Mouse (Mus musculus): ENCODE data around the gene Gm10273.

The Gm10273 gene

DNA sequence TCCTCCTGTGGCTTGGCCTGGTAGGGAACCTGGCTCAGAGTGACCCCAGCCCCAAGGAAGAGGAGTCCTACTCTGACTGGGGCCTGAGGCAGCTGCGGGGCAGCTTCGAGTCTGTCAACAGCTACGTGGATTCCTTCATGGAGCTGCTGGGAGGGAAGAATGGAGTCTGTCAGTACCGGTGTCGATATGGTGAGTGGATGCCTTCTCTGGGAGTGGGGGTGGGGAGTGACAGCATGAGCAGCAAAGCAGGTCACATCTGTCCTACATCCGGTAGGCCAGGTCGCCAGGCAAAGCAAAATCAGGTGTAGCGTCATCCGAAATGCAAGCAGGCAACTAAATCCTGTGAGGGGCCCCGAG lies 8.3 kb downstream of the Gm10273 start:
- no peak for DNase-seq

DNA sequence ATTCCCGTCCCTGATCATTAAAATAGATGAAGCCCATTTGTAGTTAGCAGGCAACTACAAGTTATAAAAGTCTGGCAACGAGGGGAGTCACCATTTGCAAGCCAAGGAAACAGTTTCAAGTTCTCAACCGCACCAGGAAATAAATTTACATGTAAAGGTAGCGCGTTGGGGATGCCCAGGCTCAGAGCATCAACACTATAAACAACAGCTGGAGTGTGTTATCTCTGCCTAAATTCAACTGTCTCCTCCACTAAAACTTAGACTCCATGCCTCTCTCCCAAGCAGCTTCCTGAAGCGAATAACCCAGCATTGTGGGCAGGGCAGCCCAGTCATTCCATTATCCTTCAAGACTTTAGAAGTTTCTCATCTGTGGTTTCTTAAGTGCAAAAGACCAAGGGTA lies 13.1 kb downstream of the Gm10273 start:
- no peak for DNase-seq

DNA sequence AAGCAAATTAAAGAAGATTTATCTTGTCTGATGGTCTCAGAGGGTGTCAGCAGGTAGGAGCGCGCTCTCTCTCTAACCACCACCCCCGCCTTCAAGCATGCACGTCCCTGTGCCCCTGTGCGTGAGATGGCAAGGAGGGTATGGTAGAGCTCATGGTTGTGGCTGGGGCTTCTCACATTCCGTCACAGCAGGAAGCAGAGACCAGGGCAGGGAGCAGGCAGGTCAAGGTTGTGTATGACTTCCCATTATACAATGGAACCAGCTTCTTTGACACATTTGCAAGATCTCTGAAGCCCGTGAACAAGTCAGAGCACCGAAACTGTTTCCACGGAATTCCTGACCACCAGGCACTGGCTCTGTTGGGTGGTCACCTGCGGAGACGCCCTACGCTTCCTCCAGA lies 14.8 kb downstream of the Gm10273 start:
- no peak for DNase-seq

DNA sequence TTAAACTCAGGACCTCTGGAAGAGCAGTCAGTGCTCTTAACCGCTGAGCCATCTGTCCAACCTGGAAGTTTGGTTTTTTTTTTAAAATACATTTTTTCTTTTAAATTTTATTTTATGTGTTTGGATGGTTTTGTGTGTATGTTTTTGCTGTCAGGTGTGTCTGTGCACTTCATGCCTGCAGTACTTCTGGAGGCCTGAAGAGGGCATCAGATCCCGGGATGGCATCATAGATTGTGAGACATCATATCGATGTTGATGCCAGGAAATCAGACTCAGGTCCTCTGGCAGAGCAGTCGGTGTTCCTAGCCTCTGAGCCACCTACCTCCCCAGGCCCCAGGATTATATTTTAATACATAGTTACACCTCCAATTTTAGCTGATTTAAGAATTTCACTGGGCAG lies 18.3 kb downstream of the Gm10273 start:
- no peak for DNase-seq

DNA sequence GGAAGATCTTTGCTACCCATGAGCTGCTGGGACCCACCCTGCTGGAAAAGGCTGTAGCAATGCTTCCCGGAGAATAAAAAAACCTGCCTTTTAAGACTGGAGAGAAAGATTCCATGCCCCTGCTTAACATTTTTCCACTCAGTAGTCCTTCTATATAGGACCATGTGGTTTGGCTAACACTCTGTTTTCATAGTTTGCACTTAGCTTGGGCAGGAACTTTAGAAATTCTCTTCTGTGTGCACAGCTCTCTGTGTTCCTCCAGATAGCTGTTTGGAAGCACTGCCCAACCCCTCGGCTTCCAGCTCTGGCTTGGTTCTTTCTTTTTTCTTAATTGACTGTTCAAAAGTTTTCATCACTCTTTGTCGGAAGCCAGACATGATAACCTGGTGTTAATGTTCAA lies 21.2 kb downstream of the Gm10273 start:
- DNase-seq = no peak

DNA sequence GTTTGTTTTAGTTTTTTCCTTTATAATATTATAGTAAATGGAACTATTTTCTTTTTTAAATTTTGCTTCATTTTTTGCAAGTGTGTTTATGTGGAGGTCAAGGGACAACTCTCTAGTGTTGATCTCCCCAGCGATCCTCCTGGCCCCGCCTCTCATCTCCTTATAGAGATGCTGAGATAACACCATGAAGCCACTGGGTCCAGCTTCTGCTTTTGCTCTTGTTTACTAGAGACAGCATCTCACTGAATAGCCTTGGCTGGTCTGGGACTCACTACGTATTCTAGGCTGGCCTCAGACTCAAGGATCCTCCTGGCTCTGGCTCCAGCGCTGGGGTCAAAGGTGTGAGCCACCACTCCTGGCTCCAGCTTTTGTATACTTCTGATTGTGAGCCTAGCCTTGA lies 24.1 kb downstream of the Gm10273 start:
- DNase-seq = no peak

DNA sequence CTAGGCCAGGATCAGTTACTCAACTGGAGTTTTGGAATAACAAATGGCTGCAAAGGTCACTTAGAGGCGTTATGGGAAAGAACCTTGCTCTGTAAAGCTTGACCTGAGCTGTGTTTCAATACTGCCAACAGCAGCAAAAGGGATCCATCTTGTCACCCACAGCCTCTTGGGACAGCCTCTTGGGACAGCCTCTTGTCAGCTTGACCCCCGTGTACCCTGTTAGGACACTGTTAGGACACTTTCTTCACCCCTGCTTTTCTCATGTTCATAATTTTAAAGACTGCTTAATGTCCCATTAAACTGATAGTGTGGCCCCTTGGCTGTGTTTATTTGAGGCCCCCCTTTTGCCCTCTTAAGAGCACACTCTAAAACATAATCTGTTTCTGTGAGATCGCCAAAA lies 29.0 kb downstream of the Gm10273 start:
- DNase-seq = peak in 1 of 2 experiments; percentile 27

DNA sequence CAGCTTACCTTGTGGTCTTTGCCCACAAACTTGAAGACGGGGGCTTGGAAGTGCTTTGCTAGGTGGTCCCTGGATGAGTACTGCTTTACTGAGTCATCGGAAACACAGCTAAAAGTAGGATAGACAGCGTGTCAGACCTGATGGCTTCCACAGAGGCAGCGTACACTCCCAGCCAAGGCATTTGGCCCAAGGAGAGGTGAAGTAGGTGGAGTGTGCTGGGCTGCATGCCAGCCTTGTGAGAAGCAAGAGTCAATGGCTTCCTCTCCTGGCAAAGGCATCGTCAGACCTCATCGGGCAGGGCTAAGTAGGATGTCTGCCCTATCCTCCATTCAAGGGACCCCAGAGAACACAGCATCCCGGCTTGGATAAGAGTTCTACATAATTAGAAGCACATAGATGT lies 29.9 kb downstream of the Gm10273 start:
- DNase-seq = peak; percentile 26 to 60

DNA sequence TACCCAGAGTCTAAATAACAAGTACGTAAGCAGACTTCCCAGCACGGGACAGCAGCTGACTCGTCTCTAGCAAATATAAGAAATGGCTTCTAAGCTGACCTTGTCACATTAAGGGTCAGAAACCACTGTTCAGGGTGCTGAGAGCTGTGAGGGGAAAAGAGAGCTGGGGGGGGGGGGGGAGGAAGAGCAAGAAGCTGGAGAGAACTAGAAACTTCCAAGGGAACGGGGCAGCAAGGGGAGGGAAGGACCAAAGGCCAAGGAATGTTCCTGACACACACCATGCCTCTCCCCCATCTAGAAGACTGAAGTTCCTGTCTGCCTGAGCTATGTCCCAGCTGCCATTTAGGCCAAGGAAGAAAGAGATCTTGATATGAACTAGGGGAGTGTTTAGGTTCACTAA lies 30.9 kb downstream of the Gm10273 start:
- DNase-seq = peak in 1 of 2 experiments; percentile 19

DNA sequence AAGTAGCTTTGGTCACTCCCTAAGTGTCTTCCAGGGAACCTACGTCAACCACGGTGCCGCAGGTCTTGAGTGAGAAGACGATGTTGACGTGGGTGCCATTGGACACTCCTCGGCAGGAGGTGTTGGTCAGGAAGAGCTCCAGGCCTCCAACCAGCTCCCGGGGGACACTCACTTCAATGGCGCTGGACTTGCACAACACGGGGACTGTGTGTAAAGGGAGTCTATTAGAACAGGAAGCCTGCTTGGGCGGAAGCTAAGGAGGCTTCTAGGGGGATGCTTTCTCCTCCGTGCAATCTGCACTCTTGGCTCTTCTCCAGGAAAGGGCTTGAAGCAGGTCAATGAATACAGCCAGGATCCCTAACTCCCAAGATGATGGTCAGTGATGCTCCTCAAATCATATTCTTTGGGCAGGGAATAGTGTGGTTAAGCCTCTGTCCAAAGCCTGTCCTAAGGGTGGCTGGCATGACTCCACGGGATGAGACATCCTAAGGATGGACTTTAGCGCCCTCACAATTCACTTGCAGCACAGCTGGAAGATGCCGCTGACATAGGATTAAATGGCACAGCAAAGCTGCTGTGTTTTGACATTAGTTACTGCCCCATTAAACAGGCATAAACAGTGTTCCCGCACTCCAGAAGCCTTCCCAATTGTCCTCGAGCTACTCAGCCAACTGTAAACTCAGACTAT lies 34.2 kb downstream of the Gm10273 start:
- no peak for DNase-seq

DNA sequence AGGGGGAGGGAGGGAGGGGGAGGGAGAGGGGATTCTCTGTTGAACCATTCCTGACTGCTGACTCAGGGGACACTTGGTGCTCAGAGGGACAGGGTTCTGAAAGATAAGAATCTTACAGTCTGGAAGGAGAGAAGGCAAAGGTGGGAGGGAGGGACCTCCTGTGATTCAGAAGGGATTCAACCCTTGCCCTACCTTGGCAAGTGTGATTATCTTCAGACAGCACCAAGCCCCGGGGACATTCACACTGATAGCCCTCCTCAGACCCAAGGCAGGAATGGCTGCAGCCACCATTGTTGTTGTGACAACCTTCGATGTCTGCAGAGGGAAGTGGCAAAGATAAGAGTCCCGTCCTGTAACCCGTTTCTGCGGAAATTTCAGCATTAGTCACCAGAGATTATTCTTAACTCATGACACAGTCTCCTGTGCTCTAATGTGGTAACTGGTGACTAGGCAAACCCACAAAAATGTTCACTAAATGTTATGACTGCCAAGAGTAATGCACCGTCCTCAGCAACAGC lies 35.3 kb downstream of the Gm10273 start:
- no peak for DNase-seq

DNA sequence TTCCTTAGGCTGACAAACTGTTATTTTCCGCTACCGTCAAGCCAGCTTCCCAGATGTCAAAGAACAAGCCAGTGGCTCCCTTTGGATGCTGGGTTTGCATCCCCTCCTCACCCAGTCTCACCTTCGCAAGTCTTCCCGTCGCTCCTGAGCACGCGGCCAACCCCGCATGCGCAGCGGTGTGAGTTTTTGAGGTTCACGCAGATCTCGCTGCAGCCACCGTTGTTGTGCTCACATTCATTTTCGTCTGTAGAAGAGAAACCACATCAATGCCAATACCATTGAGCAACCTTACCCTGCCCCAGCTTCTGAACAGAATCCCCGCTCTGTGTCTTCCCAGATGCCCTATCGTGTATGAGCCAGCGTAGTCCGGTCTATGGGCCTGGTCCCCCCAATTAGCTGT lies 40.3 kb downstream of the Gm10273 start:
- DNase-seq = no peak

DNA sequence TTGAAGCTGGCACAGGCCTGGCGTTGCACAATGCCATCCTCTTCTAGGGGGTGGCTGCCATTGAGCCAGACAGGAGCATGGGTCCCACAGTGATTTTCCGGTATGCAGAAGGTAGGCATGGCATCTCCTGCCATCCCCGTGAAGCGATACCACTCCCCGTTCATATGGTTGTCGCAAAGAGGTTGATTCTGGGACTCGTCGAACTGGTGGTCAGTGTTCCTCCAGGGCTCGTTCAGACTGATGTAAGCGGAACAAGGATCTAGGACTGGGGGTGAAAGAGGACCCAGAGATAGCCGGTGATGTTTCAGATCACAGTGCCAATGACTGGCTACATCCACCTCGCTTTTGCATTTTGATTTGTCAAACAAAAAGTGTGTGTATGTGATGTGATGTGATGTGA lies 43.2 kb downstream of the Gm10273 start:
- no peak for DNase-seq

DNA sequence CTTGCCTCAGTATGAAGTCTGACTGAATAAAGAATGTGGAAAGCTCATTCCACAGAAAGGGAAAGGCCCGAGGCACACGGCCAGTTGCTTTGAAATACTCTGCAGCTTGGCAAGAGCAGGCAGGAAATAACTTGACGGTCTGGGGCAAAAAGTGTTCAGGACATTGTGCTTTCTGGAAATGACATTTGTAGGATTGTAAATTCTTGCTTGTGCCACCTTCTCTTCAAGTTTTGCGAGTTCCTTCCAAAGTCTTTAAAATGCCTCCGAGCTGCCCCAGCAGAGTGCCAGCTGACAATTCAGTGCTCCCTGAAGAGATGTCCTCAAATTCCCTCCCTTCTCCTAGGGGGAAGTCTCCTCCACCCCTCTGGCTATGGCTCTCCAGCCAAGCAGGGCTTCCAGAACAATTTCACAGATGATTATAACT lies 44.1 kb downstream of the Gm10273 start:
- DNase-seq = peak; percentile 33 to 52

DNA sequence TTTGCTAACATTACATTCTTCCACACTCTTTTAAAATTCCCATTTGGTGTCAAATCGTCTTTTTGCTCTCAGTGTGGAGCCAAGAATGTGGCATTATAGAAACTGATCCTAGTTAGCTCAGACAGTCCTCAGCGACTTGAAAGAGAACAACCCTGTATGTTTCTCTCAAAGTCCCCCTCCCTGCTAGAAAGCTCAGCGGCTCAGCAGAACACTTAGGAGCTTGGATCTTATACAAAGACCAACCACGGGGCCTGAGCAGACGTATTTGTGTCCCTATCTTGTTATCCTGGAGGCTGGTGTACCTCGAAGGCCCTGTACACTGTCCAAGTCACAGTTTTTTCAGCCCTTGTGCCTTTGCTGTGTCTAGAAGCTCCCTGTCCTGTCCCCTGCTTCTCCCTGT lies 44.7 kb downstream of the Gm10273 start:
- DNase-seq = no peak

DNA sequence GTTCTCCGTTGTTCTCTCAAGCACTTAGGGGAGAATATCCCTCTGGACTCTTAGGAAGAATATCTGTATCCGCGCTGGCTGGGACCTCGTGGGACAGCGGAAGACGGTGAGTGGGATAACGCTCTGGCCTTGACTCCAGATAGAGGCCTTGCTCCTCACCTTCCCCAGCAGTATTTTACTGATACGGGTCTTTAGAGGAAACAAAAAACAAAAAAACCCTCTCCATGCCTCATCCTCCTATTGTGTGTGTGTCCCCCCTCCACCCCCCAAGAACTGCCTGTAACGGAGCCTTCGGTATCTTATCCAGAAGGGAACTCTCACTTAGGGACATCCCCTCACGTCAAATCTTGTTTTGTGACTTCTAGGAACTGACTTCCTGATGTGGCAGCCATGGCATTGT lies 46.3 kb downstream of the Gm10273 start, which contains the start of gene Oit3:
Gene Oit3, minus strand, starts transcription at position 44 of the 400 bp plus-strand sequence.
- DNase-seq = no peak

DNA sequence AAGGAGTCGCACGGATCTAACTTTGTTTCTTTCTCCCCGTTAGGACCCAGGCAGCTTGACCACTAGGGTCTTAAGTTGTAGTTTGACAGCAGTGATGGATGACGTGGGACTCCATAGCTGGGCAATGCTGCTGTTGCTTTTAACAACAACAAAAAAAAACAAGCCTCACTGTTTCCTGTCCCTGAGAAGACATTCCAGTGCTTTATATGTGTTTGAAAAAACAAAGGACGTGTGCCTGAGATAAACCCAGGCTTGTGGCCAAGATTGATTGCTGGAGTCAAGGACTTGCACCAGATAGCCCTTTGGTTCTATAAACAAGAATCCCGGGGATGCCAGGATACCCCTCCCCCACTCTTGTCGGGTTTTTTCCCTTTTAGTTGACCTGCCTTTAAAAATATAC lies 47.8 kb downstream of the Gm10273 start:
- peak in 1 of 2 experiments; percentile 11 for DNase-seq

DNA sequence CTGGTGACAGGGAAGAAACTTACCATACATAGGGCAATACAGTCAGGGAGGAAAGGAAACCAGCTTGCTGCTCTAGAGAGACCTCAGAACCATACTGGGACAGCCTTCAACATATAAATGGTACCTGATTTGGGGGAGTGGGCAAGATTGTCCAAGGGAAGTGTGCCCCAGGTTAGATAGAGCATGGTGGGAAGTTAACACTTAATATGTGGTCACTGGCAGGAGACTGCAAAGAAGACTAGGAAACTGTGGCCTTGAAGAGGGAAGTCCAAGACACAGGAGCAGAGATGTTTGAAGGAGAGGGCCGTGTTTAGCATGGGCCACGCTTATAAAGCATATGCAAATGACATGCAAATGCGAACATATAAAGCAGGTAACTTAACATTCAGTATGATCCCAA lies 48.7 kb downstream of the Gm10273 start:
- DNase-seq = no peak

DNA sequence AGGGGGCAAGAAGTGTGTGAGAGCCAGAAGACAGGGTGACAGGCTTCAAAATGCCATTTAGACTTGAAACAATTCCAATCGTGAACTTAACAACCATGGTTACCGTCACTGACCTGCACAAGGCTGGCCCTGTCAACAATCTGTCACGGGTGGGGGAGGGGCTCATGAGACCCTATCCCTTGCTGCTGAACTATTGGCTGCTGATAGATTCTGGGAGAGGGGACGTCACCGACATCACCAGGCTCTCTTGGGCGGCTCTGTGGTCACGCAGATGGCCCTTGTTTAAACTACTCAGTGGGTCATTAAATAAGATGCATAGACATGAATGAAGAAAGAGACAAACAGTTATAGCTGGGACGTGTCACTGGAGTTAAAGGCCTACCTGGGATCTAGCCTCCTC lies 49.2 kb downstream of the Gm10273 start:
- no peak for DNase-seq
